In genomic region chr1:137331746-137332107, GRCm38 (mm10) we compare ENCODE assay signal across 9 mouse cellular contexts.
DNase-seq lines count a peak whose midpoint lies in the region; ATAC-seq and TF ChIP-seq lines count a peak whose summit lies in the region.
"Had no signal": no experiment of that assay in that cellular context is flagged by ENCODE, and none has a peak within 500 bp of the region (broad histone marks: within the 10 kb centered on the region; RNA-seq: fewer than 3 reads in every experiment).

No protein-coding gene starts in this region.

- no peaks in the 10 kb centered on the region for H3K36me3 ChIP-seq in intestine, embryonic 15.5 days
- H3K36me3 ChIP-seq in intestine, embryonic 16.5 days (ENCODE audit: control insufficient read depth, insufficient read depth, low read length), result no peaks in the 10 kb centered on the region
- no peaks in the 10 kb centered on the region for H3K36me3 ChIP-seq in stomach, embryonic 14.5 days (ENCODE audit: control insufficient read depth, insufficient read depth, low read length)
- H3K36me3 ChIP-seq in stomach, postnatal 0 days (ENCODE audit: control insufficient read depth, insufficient read depth, low read length), result no peaks in the 10 kb centered on the region
- no peaks in the 10 kb centered on the region for H3K36me3 ChIP-seq in embryonic facial prominence, embryonic 13.5 days
- H3K36me3 ChIP-seq in liver, embryonic 12.5 days, result no peaks in the 10 kb centered on the region

- no peaks in the 10 kb centered on the region for H3K4me1 ChIP-seq in intestine, embryonic 15.5 days (replicated peaks)
- H3K4me1 ChIP-seq in intestine, embryonic 16.5 days (ENCODE audit: control insufficient read depth, insufficient read depth, low read length), result no peaks in the 10 kb centered on the region
- 0 out of 2 replicates have a peak, but pooled peaks cover 4% of the 10 kb centered on the region for H3K4me1 ChIP-seq in stomach, embryonic 14.5 days (ENCODE audit: control insufficient read depth, insufficient read depth, low read length)
- H3K4me1 ChIP-seq in stomach, postnatal 0 days (replicated peaks; ENCODE audit: control insufficient read depth, insufficient read depth), result no peaks in the 10 kb centered on the region
- H3K4me1 ChIP-seq in embryonic facial prominence, embryonic 13.5 days, result peaks cover 14% of the 10 kb centered on the region
- no peaks in the 10 kb centered on the region for H3K4me1 ChIP-seq in liver, embryonic 12.5 days

- H3K4me3 ChIP-seq in intestine, embryonic 15.5 days (replicated peaks), result no peak overlapping the region
- no peak overlapping the region for H3K4me3 ChIP-seq in intestine, embryonic 16.5 days (ENCODE audit: low read length)
- H3K4me3 ChIP-seq in stomach, embryonic 14.5 days (ENCODE audit: low read depth, low read length), result no peak overlapping the region
- no peak overlapping the region for H3K4me3 ChIP-seq in stomach, postnatal 0 days (ENCODE audit: low read depth, low read length)
- H3K4me3 ChIP-seq in embryonic facial prominence, embryonic 13.5 days, result no peak overlapping the region
- H3K4me3 ChIP-seq in liver, embryonic 12.5 days, result no peak overlapping the region

- H3K9me3 ChIP-seq in intestine, embryonic 15.5 days, result no peaks in the 10 kb centered on the region
- H3K9me3 ChIP-seq in intestine, embryonic 16.5 days (ENCODE audit: control insufficient read depth, low read length), result no peaks in the 10 kb centered on the region
- H3K9me3 ChIP-seq in stomach, embryonic 14.5 days (ENCODE audit: control insufficient read depth, low read depth, low read length), result no peaks in the 10 kb centered on the region
- no peaks in the 10 kb centered on the region for H3K9me3 ChIP-seq in stomach, postnatal 0 days (ENCODE audit: control insufficient read depth, low read length)
- no peaks in the 10 kb centered on the region for H3K9me3 ChIP-seq in embryonic facial prominence, embryonic 13.5 days
- no peaks in the 10 kb centered on the region for H3K9me3 ChIP-seq in liver, embryonic 12.5 days (replicated peaks)

- no peak for TF ChIP-seq CTCF in stomach, postnatal 0 days (IDR thresholded peaks at IDR 0.05; ENCODE audit: low read depth)

- no peak for TF ChIP-seq EP300 in stomach, postnatal 0 days (optimal IDR thresholded peaks at IDR 0.05)

- no peak for ATAC-seq in intestine, embryonic 15.5 days
- no peak for ATAC-seq in intestine, embryonic 16.5 days
- ATAC-seq in stomach, embryonic 14.5 days (ENCODE audit: insufficient number of reproducible peaks, insufficient read depth, low FRiP score, low read depth), result no peak
- ATAC-seq in stomach, postnatal 0 days (ENCODE audit: low FRiP score, low TSS enrichment), result no peak
- no peak for ATAC-seq in embryonic facial prominence, embryonic 13.5 days (ENCODE audit: insufficient number of reproducible peaks, insufficient read depth, low FRiP score, low TSS enrichment, low read depth)
- ATAC-seq in liver, embryonic 12.5 days, result no peak
- ATAC-seq: liver, postnatal 0 days had no signal

- DNase-seq in stomach, postnatal 0 days (ENCODE audit: low spot score), result no peak
- DNase-seq in MN1 (ENCODE audit: low spot score), result no peak
- DNase-seq: heart, postnatal 36 days; liver, postnatal 0 days had no signal

- H3K4me2 ChIP-seq in intestine, embryonic 15.5 days (replicated peaks), result no peak overlapping the region
- no peak overlapping the region for H3K4me2 ChIP-seq in intestine, embryonic 16.5 days (ENCODE audit: low read depth, low read length)
- H3K4me2 ChIP-seq in stomach, embryonic 14.5 days (replicated peaks; ENCODE audit: low read depth, low read length), result no peak overlapping the region
- H3K4me2 ChIP-seq in stomach, postnatal 0 days (replicated peaks; ENCODE audit: low read depth), result no peak overlapping the region
- 0 out of 2 replicates have a peak overlapping the region, but pooled peaks have one; percentile 7 for H3K4me2 ChIP-seq in embryonic facial prominence, embryonic 13.5 days
- no peak overlapping the region for H3K4me2 ChIP-seq in liver, embryonic 12.5 days

- WGBS in intestine, embryonic 15.5 days, result 51% methylated on average over 5 of the region's 5 CpGs
- 49% methylated on average over 5 of the region's 5 CpGs for WGBS in intestine, embryonic 16.5 days
- 62% methylated on average over 5 of the region's 5 CpGs for WGBS in stomach, embryonic 14.5 days
- WGBS in stomach, postnatal 0 days, result 47% methylated on average over 5 of the region's 5 CpGs
- 52% methylated on average over 5 of the region's 5 CpGs for WGBS in embryonic facial prominence, embryonic 13.5 days
- 53% methylated on average over 5 of the region's 5 CpGs for WGBS in liver, embryonic 12.5 days (ENCODE audit: insufficient replicate concordance)

- no peaks in the 10 kb centered on the region for H3K27me3 ChIP-seq in intestine, embryonic 15.5 days (replicated peaks)
- H3K27me3 ChIP-seq in intestine, embryonic 16.5 days (replicated peaks; ENCODE audit: control insufficient read depth, insufficient read depth, low read length), result no peaks in the 10 kb centered on the region
- H3K27me3 ChIP-seq in stomach, embryonic 14.5 days (ENCODE audit: control insufficient read depth, insufficient read depth, low read length), result no peaks in the 10 kb centered on the region
- no peaks in the 10 kb centered on the region for H3K27me3 ChIP-seq in stomach, postnatal 0 days (ENCODE audit: control insufficient read depth, insufficient read depth, low read length)
- H3K27me3 ChIP-seq in embryonic facial prominence, embryonic 13.5 days, result no peaks in the 10 kb centered on the region
- no peaks in the 10 kb centered on the region for H3K27me3 ChIP-seq in liver, embryonic 12.5 days (replicated peaks)

- H3K9ac ChIP-seq in intestine, embryonic 15.5 days, result no peak overlapping the region
- H3K9ac ChIP-seq in intestine, embryonic 16.5 days (ENCODE audit: low read depth, low read length), result no peak overlapping the region
- no peak overlapping the region for H3K9ac ChIP-seq in stomach, embryonic 14.5 days (replicated peaks; ENCODE audit: low read depth, low read length)
- no peak overlapping the region for H3K9ac ChIP-seq in stomach, postnatal 0 days (ENCODE audit: low read length)
- H3K9ac ChIP-seq in embryonic facial prominence, embryonic 13.5 days, result no peak overlapping the region
- H3K9ac ChIP-seq in liver, embryonic 12.5 days, result no peak overlapping the region
- H3K9ac ChIP-seq: liver, postnatal 0 days had no signal

- H3K27ac ChIP-seq in intestine, embryonic 15.5 days, result 0 out of 2 replicates have a peak overlapping the region, but pooled peaks have one; percentile 9
- no peak overlapping the region for H3K27ac ChIP-seq in intestine, embryonic 16.5 days (ENCODE audit: low read length)
- peak overlapping the region; percentile 30; the same call in 1 of the 2 replicates for H3K27ac ChIP-seq in stomach, embryonic 14.5 days (ENCODE audit: low read length)
- no peak overlapping the region for H3K27ac ChIP-seq in stomach, postnatal 0 days (replicated peaks)
- peak overlapping the region; percentile 76 for H3K27ac ChIP-seq in embryonic facial prominence, embryonic 13.5 days
- H3K27ac ChIP-seq in liver, embryonic 12.5 days, result no peak overlapping the region

Comparison
In these comparisons a context has a peak if more than half of its experiments do, and no peak if none do; other contexts are left out.
1. H3K27ac ChIP-seq: peak in intestine, embryonic 15.5 days (single experiment), stomach, embryonic 14.5 days (single experiment) and embryonic facial prominence, embryonic 13.5 days (single experiment); none in intestine, embryonic 16.5 days (single experiment), stomach, postnatal 0 days (single experiment) and liver, embryonic 12.5 days (single experiment).